Mouse (Mus musculus) kidney, postnatal 36 days (tissue): ENCODE measurements around the gene Myo9b.
"Not testable (repeated sequence)": the region's sequence is repeated elsewhere in the genome, so short reads cannot be mapped to it uniquely, and the experiment has no call there.

Experiments
- DNase-seq, 2 experiments: peaks; one replicate each; pipeline ENCODE4 v3.0.0; 2021 to 2022; ENCODE audit warnings: mixed read lengths in 2 of 2

The Myo9b gene

GRCm38 (mm10) chr8:71272286-71273150 is at the start of gene Myo9b, which contains the start of gene Haus8:
TSS of gene Myo9b (plus strand) at chr8:71272714.
TSS of gene Haus8 (minus strand) at chr8:71272934.
- DNase-seq, result peak; percentile 97 to 99

GRCm38 (mm10) chr8:71224560-71224959 is 48.0 kb upstream of the Myo9b start:
- DNase-seq, result peak; percentile 17 to 33

DNA sequence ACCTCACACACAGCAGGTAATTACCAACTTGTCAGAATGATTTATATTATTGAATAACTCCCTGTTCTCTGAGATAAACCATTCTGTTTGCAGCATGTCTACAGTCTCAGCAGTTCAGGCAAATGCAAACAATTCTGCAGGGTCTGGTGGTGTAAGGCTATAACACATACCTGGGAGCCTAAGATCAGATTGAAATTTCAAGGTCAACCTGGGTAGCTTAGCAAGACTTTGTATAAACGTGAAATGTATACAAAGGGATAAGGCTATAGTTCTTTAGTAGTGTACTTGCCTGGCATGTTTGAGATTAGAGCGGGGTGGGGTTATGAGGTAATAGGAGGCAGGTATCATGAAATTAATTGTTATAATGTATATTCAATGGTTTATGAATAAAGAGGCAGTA is 29.8 kb upstream of the Myo9b start:
- DNase-seq, result no peak

DNA sequence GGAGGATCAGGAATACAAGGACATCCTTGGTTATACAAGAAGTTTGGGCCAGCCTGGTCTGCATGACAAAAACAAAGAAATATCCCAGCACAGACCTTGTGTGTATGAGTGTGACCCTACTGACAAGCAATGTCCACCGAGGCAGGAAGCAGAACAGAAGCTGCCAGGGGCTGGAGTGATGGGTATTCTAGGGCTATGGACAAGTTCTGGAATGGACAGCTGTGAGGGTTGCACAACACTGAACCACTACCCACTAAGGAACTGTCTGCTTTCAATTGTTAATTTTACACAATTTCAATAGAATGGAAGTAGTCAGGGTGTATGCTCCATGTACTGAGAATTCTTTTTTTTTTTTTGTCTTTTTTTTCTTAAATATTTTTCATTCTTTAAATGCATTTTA is 24.3 kb upstream of the Myo9b start:
- no peak for DNase-seq

GRCm38 (mm10) chr8:71256545-71257232 is 15.8 kb upstream of the Myo9b start:
- no peak for DNase-seq

- DNase-seq, result peak; percentile 17 to 58
These were observed 11.3 kb upstream of the Myo9b start for GRCm38 (mm10) chr8:71261234-71261633.

DNA sequence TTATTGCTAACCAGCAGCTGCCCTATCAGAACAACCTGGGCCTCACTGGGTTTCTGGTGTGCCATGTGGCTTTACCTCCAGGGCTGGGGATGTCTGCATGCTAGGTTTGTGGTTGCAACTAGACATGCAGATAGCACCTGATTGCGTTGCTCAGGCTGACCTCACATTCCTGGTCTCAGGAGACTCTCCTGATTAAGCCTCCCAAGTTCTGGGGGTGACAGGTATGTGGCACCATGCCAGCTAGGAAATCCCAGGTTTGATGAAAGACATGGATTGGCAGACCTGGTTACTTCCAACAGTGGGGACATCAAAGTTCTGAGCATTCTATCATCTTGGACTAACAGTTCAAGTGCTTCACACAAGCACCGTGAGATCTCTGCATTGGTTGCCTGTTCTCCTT is 4.8 kb upstream of the Myo9b start:
- no peak for DNase-seq

GRCm38 (mm10) chr8:71268286-71268685 is 4.2 kb upstream of the Myo9b start:
- not testable (repeated sequence) for DNase-seq

GRCm38 (mm10) chr8:71271630-71272029 is 884 bp upstream of the Myo9b start:
- no peak for DNase-seq

GRCm38 (mm10) chr8:71273151-71273510 is 617 bp downstream of the Myo9b start:
- DNase-seq, result peak; percentile 58 to 63

- DNase-seq, result no peak
These were observed 2.0 kb downstream of the Myo9b start for GRCm38 (mm10) chr8:71274478-71274877.

DNA sequence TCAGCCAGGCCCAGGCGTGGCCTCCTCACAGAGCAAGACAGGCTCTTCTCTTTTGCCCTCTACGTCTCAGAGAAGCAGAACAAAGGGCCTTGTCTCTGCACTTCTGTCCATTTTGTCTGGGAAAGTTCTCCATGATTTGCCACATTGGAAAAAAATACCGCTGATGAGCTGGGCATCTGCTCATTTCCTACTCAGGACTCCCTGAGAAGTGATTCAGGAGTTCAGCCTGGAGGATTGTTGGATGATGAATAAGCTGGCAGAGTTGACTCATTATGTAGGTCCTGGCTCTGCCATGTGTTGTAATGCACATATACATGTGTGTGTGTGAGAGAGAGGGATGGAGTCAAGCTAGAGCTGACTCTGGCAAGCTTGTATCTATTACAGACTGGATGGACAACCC is 3.7 kb downstream of the Myo9b start:
- DNase-seq, result no peak

DNA sequence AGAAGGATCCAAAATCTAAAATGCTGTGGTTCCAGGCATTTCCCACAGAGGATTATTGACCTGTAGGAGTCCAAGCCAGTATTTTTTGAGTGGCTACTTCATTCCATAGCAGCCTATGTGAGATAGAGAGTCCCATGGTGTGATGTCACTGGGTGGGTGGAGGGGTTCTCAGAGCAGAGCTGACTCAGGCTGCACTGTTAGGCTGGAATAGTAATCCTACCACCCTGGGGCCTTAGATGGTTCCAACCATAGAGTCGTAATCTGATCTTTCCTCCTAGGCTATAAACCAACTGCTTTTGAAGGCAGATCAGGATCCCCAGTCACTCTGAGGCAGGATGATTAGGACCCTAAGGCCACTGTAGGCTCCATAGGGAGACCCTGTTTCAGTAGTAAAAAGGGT is 6.9 kb downstream of the Myo9b start:
- DNase-seq, result not testable (repeated sequence)

GRCm38 (mm10) chr8:71281731-71282130 is 9.2 kb downstream of the Myo9b start:
- DNase-seq, result not testable (repeated sequence)

GRCm38 (mm10) chr8:71282621-71283020 is 10.1 kb downstream of the Myo9b start:
- no peak for DNase-seq

DNA sequence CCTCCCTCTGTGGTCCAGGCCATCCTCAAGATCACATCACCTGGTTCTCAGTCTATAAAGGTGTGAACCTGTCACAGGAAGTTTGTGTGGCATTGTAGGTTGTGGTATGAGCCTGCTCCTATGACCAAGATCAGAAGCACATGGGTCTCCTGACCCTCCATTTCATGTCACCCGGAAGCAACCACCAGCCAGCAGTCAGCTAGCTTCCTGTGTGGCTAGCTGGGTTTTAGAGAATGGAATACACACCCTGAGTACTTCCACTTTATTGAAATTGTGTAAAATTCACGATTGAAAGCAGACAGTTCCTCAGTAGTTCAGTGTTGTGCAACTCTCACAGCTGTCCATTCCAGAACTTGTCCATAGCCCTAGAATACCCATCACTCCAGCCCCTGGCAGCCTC is 13.7 kb downstream of the Myo9b start:
- DNase-seq, result not testable (repeated sequence)

DNA sequence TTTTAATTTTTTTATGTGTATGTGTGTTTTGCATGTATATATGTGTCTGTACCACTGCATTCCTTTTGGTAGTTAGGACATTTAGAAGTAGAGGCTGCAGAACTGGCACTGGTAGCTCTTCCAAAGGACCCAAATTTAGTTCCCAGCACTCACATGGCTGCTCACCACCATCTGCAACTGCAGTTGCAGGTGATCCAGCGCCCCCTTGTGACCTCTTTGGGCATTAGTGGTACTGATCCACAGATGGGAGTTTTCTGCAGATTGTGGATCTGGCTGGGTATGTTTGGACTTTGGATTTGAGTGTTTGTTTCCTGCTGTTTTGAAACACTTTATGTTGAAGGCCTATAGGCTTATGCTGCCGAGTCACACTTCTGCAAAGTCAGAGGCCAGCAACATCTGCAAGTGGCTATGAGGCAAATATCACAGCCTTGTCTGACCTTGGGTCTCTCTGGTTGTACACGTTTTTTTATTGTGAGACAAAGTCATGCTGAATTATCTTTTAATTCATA is 16.0 kb downstream of the Myo9b start:
- no peak for DNase-seq

- no peak for DNase-seq
These were observed 16.6 kb downstream of the Myo9b start for GRCm38 (mm10) chr8:71289098-71289497.

DNA sequence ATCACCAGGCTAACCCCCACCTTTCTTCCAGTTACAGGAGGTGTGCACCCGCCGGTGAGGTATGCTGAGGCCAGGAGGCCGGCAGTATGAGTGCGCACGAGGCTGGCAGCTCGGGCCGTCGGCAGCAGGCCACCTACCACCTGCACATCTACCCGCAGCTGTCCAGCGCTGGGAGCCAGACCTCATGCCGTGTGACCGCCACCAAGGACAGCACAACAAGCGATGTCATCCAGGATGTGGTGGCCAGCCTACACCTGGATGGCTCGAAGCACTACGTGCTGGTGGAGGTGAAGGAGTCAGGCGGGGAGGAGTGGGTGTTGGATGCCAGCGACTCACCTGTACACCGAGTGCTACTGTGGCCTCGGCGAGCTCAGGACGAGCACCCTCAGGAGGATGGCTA is 17.7 kb downstream of the Myo9b start:
- no peak for DNase-seq

GRCm38 (mm10) chr8:71290911-71291310 is 18.4 kb downstream of the Myo9b start:
- DNase-seq, result no peak

- DNase-seq, result no peak
These were observed 18.8 kb downstream of the Myo9b start for GRCm38 (mm10) chr8:71291351-71291750.

DNA sequence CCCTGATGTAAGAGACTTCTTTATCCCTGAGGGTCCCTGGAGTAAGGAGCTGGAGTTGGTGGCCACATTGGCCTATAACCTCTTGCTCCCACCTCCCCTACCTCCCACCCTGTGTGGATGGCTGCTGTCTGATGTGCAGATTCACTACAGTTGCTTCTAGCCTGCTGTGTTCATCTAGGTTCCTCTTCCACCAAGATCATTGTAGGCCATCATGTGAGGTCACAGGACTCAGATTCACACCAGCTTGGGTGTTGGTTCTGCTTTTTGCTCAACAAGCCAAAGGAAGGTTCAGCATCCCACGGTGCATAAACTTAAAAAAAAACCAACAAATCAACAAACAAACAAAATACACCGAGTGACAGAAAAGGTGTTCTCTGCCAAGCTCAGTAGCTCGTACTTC is 21.4 kb downstream of the Myo9b start:
- DNase-seq, result not testable (repeated sequence)

DNA sequence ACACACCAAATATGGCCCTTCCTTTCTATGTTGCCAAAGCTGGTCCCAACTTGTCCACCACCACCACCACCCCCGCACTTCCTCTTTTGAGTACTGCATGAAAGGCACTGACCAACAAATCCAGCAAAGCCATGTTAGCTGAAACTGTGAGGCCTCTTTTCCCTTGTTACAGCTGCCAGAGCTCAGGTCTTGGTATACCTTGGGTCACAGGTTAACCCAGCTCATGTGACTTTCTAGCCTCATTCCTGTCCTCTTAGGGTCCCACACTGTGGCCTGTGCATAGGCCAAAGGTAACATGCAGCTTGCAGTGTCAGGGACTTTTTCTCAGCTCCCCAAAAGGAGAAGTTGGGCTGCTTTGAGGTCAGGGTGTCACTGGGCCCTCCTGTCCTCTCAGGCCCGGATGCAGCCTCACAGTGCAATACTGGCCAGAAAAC is 23.7 kb downstream of the Myo9b start:
- DNase-seq, result no peak

DNA sequence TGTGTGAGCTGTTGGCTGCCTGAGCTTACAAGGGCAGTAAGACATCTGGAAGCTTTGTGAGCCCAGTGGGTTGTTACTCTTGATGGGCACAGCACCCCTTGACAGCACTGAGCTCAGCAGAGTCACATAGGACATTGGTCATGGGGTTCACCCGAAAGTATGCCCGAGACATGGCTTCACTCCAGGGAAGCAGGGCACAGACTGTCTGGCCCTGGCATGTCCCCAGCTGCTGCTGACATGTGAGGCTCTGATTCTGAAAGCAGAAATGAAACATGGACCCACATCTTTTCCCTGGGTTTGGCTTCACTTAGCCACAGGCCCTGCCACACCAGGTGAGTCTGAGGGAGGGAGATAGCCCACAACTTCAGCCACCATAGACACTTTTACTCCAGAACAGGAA is 24.3 kb downstream of the Myo9b start:
- DNase-seq, result no peak
